Mouse (Mus musculus) MEL (cell line): ENCODE data around the gene Lmbr1. TPM values are rescaled to one million over a fixed set of nuclear protein-coding genes. Genes with fewer than 3 reads are reported as not detected.

Source experiments
- DNase-seq: peaks from one replicate; pipeline ENCODE4 v3.0.0; 2011; ENCODE audit warnings: low read depth, low spot score
- H3K27ac ChIP-seq: 2 replicates; pipeline ENCODE4 v1.5.1; 2012; ENCODE audit warnings: low read depth, mild to moderate bottlenecking, control low read depth, low read length, moderate library complexity; ENCODE audit not compliant: control insufficient read depth
- H3K27me3 ChIP-seq, 2 experiments: fragments of 150-350 bp in 1 of 2; sonication (generic) in 1 of 2; 2 replicates each; pipeline ENCODE4 v1.6.1; 2012; ENCODE audit warnings: low read length in 2 of 2, mild to moderate bottlenecking in 2 of 2, improper control_type of control experiment in 1 of 2, moderate library complexity in 1 of 2; ENCODE audit not compliant: insufficient read depth in 2 of 2, control insufficient read depth in 1 of 2
- H3K36me3 ChIP-seq, 2 experiments: 2 replicates each; pipeline ENCODE4 v1.6.1; 2012 to 2014; ENCODE audit warnings: low read length in 2 of 2, improper control_type of control experiment in 1 of 2, inconsistent platforms in 1 of 2, mild to moderate bottlenecking in 1 of 2; ENCODE audit not compliant: insufficient read depth in 2 of 2, control insufficient read depth in 1 of 2
- H3K4me1 ChIP-seq, 2 experiments: fragments of 150-350 bp in 1 of 2; sonication (generic) in 1 of 2; 2 replicates each; pipeline ENCODE4 v1.6.1; 2012; ENCODE audit warnings: low read length in 2 of 2, improper control_type of control experiment in 1 of 2, mild to moderate bottlenecking in 1 of 2; ENCODE audit not compliant: insufficient read depth in 2 of 2, control insufficient read depth in 1 of 2
- H3K4me3 ChIP-seq, 2 experiments: fragments of 150-350 bp in 1 of 2; sonication (generic) in 1 of 2; 2 replicates each; pipeline ENCODE4 v1.5.1; 2012; ENCODE audit warnings: low read depth in 2 of 2, low read length in 2 of 2, mild to moderate bottlenecking in 2 of 2, moderate library complexity in 2 of 2, control low read depth in 1 of 2, improper control_type of control experiment in 1 of 2; ENCODE audit not compliant: control insufficient read depth in 1 of 2, insufficient read depth in 1 of 2
- H3K79me2 ChIP-seq: 2 replicates; pipeline ENCODE4 v1.6.1; 2012; ENCODE audit warnings: mild to moderate bottlenecking, low read length, moderate library complexity; ENCODE audit not compliant: control insufficient read depth, poor library complexity, insufficient read depth
- H3K9ac ChIP-seq: 2 replicates; pipeline ENCODE4 v1.6.1; 2012; ENCODE audit warnings: low read depth, mild to moderate bottlenecking, control low read depth, low read length, moderate library complexity; ENCODE audit not compliant: control insufficient read depth, poor library complexity, severe bottlenecking
- H3K9me3 ChIP-seq: fragments of 150-350 bp; sonication (generic); replicated peaks from 2 replicates; pipeline ENCODE4 v1.6.1; 2012; ENCODE audit warnings: mild to moderate bottlenecking, low read length, improper control_type of control experiment, moderate library complexity; ENCODE audit not compliant: insufficient read depth
- BHLHE40 ChIP-seq: IDR thresholded peaks from 2 replicates; pipeline ENCODE4 v1.6.1; 2012; ENCODE audit warnings: low read depth, mild to moderate bottlenecking, inconsistent platforms, low read length, improper control_type of control experiment, borderline replicate concordance
- ELF1 ChIP-seq: IDR thresholded peaks from 2 replicates; pipeline ENCODE4 v1.6.1; 2014; ENCODE audit warnings: low read depth, mild to moderate bottlenecking, inconsistent platforms, low read length, improper control_type of control experiment, moderate library complexity
- ETS1 ChIP-seq: IDR thresholded peaks from 2 replicates; pipeline ENCODE4 v1.6.1; 2012; ENCODE audit warnings: low read depth, mild to moderate bottlenecking, inconsistent platforms, low read length, improper control_type of control experiment, moderate library complexity
- GABPA ChIP-seq: IDR thresholded peaks from 2 replicates; pipeline ENCODE4 v1.6.1; 2012; ENCODE audit warnings: low read depth, mild to moderate bottlenecking, inconsistent platforms, low read length, improper control_type of control experiment, moderate library complexity
- GATA1 ChIP-seq: IDR thresholded peaks from 2 replicates; pipeline ENCODE4 v1.6.1; 2011; ENCODE audit warnings: low read depth, low read length, improper control_type of control experiment
- KAT2A ChIP-seq: conservative IDR thresholded peaks from 2 replicates; pipeline ENCODE4 v1.6.1; 2012; ENCODE audit warnings: low read depth, low read length, improper control_type of control experiment, inconsistent platforms
- MAX ChIP-seq: IDR thresholded peaks from 2 replicates; pipeline ENCODE4 v1.6.1; 2011; ENCODE audit warnings: low read length, improper control_type of control experiment
- MAZ ChIP-seq: IDR thresholded peaks from 2 replicates; pipeline ENCODE4 v1.6.1; 2012; ENCODE audit warnings: low read depth, mild to moderate bottlenecking, inconsistent platforms, low read length, improper control_type of control experiment
- MYB ChIP-seq: IDR thresholded peaks from 2 replicates; pipeline ENCODE4 v1.6.1; 2011; ENCODE audit warnings: mild to moderate bottlenecking, low read depth, low read length, improper control_type of control experiment
- MYC ChIP-seq: IDR thresholded peaks from 2 replicates; pipeline ENCODE4 v1.6.1; 2011; ENCODE audit warnings: low read depth, mild to moderate bottlenecking, low read length, improper control_type of control experiment, moderate library complexity
- NELFE ChIP-seq: IDR thresholded peaks from 2 replicates; pipeline ENCODE4 v1.6.1; 2011; ENCODE audit warnings: low read depth, low read length, improper control_type of control experiment
- NRF1 ChIP-seq: IDR thresholded peaks from 2 replicates; pipeline ENCODE4 v1.6.1; 2014; ENCODE audit warnings: low read depth, mild to moderate bottlenecking, inconsistent platforms, low read length, improper control_type of control experiment, moderate library complexity; ENCODE audit not compliant: poor library complexity, insufficient read depth, severe bottlenecking
- POLR2A ChIP-seq, 2 experiments: IDR thresholded peaks; 2 replicates each; pipeline ENCODE4 v1.6.1; 2011 to 2012; ENCODE audit warnings: low read length in 2 of 2, mild to moderate bottlenecking in 2 of 2, control low read depth in 1 of 2, improper control_type of control experiment in 1 of 2, low read depth in 1 of 2, moderate library complexity in 1 of 2; ENCODE audit not compliant: control insufficient read depth in 1 of 2, insufficient read depth in 1 of 2, poor library complexity in 1 of 2
- POLR2AphosphoS2 ChIP-seq: IDR thresholded peaks from 2 replicates; pipeline ENCODE4 v1.6.1; 2011; ENCODE audit warnings: low read length, improper control_type of control experiment
- POLR2AphosphoS5 ChIP-seq: IDR thresholded peaks from 2 replicates; pipeline ENCODE4 v1.6.1; 2012; ENCODE audit warnings: low read depth, borderline replicate concordance, mild to moderate bottlenecking, inconsistent platforms, low read length, moderate library complexity, mixed read lengths
- RAD21 ChIP-seq: IDR thresholded peaks from 2 replicates; pipeline ENCODE4 v1.6.1; 2011; ENCODE audit warnings: mild to moderate bottlenecking, low read depth, low read length, improper control_type of control experiment
- RCOR1 ChIP-seq: IDR thresholded peaks from 2 replicates; pipeline ENCODE4 v1.6.1; 2012; ENCODE audit warnings: low read depth, mild to moderate bottlenecking, inconsistent platforms, low read length, improper control_type of control experiment
- SMC3 ChIP-seq: IDR thresholded peaks from 2 replicates; pipeline ENCODE4 v1.6.1; 2011; ENCODE audit warnings: low read depth, low read length, improper control_type of control experiment
- UBTF ChIP-seq: IDR thresholded peaks from 2 replicates; pipeline ENCODE4 v1.6.1; 2012; ENCODE audit warnings: low read depth, mild to moderate bottlenecking, inconsistent platforms, low read length, improper control_type of control experiment, moderate library complexity, borderline replicate concordance; ENCODE audit not compliant: insufficient read depth
- USF1 ChIP-seq: IDR thresholded peaks from 2 replicates; pipeline ENCODE4 v1.6.1; 2014; ENCODE audit warnings: low read depth, mild to moderate bottlenecking, inconsistent platforms, low read length, improper control_type of control experiment, moderate library complexity
- USF2 ChIP-seq, 2 experiments: IDR thresholded peaks; 2 replicates each; pipeline ENCODE4 v1.6.1; 2011 to 2012; ENCODE audit warnings: improper control_type of control experiment in 2 of 2, low read length in 2 of 2, borderline replicate concordance in 1 of 2, inconsistent platforms in 1 of 2, low read depth in 1 of 2, mild to moderate bottlenecking in 1 of 2; ENCODE audit not compliant: insufficient read depth in 1 of 2
- ZC3H11A ChIP-seq: IDR thresholded peaks from 2 replicates; pipeline ENCODE4 v1.6.1; 2012; ENCODE audit warnings: low read depth, mild to moderate bottlenecking, inconsistent platforms, low read length, improper control_type of control experiment
- ZKSCAN1 ChIP-seq: IDR thresholded peaks from 2 replicates; pipeline ENCODE4 v1.6.1; 2012; ENCODE audit warnings: low read depth, mild to moderate bottlenecking, inconsistent platforms, low read length, improper control_type of control experiment, moderate library complexity
- ZNF384 ChIP-seq: IDR thresholded peaks from 2 replicates; pipeline ENCODE4 v1.6.1; 2012; ENCODE audit warnings: low read depth, mild to moderate bottlenecking, inconsistent platforms, low read length, improper control_type of control experiment
- polyA plus RNA-seq, 2 experiments: library from polyadenylated mRNA; stranded (reverse) in 1 of 2; unstranded in 1 of 2; fragments of >175 nt in 1 of 2; fragments of >200 nt in 1 of 2; gene quantifications; 2 replicates each; pipeline versions ENCODE4 v1.2.1 to v1.2.4; 2012; ENCODE audit warnings: low replicate concordance in 2 of 2, low read depth in 1 of 2; ENCODE audit not compliant: insufficient read length in 2 of 2, insufficient read depth in 1 of 2, missing spikeins in 1 of 2
- total RNA-seq: library from RNA; depleted of rRNA; stranded (reverse); fragments of 300-350 nt; gene quantifications from 2 replicates; pipeline ENCODE4 v1.2.3, GENCODE M21; 2012

Gene Lmbr1
- total and polyA plus RNA-seq, 3 experiments = not detected

DNA sequence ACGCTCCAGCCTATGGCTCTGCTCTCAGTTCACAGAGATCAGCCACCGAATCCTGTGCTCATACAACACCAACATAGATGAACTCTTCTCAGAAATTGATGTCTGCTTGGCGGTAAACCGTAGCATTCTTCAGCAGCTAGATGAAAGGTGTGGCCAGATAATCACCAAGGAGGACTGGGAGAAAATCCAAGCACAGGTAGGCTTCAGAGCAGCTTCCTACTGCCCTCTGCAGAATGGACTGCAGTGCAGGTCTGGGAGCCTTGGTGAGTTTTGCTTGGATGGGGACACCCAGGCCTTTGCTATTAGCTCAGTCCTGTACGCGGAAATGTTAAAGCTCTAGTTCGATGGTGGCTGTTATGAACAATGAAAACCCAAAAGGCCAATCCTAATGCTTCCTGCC, 154.1 kb downstream of the Lmbr1 start:
- Histone ChIP-seq H3K27ac (no peak overlapping the region), H3K36me3 (no peaks in the 10 kb centered on the region)
- TF ChIP-seq POLR2AphosphoS5 (no peak), MYC (no peak), RAD21 (no peak), RCOR1 (no peak), UBTF (no peak), ZC3H11A (no peak), ZKSCAN1 (no peak), BHLHE40 (no peak), NELFE (no peak), POLR2A (IDR thresholded peaks at IDR 0.05; ENCODE audit: control insufficient read depth in 1 of 2, insufficient read depth in 1 of 2, low read depth in 1 of 2, low read length in 2 of 2, poor library complexity in 1 of 2) (no peak), MAX (no peak), MYB (no peak), USF1 (no peak), ZNF384 (no peak), NRF1 (no peak), ELF1 (no peak), USF2 (IDR thresholded peaks at IDR 0.05; ENCODE audit: borderline replicate concordance in 1 of 2, insufficient read depth in 1 of 2, low read depth in 1 of 2, low read length in 2 of 2) (no peak), POLR2AphosphoS2 (no peak)
- TF ChIP-seq, all 39 proteins: peak for 0
- Histone ChIP-seq H3K9me3 (no peaks in the 10 kb centered on the region), H3K27me3 (no peaks in the 10 kb centered on the region), H3K4me3 (no peak overlapping the region), H3K4me1 (no peaks in the 10 kb centered on the region), H3K9ac (no peak overlapping the region), H3K79me2 (no peaks in the 10 kb centered on the region)
- no peak for DNase-seq

DNA sequence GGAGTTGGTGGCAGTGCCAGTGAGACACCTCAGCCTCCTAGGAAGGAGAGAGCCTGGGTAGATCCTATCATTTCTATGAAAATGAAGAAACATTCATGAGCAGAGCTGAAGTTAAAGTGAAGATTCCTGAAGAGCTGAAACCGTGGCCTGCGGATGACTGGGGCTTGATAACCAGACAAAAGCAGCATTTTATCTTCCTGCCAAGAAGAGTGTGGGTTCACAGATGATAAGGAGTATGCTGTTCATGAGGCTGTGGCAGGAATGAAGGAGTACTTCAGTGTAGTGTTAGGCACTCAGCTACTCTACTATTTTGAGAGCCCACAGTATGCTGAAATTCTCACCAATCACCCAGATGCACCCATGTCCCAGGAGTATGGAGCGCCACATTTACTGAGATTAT, 160.2 kb downstream of the Lmbr1 start:
- no peaks in the 10 kb centered on the region for H3K4me1 ChIP-seq
- H3K27ac ChIP-seq = no peak overlapping the region
- no peaks in the 10 kb centered on the region for H3K9me3 ChIP-seq
- H3K27me3 ChIP-seq = no peaks in the 10 kb centered on the region
- no peaks in the 10 kb centered on the region for H3K79me2 ChIP-seq
- no peak for TF ChIP-seq ZKSCAN1
- TF ChIP-seq SMC3 = no peak
- no peak for TF ChIP-seq MAZ
- TF ChIP-seq USF2 (IDR thresholded peaks at IDR 0.05; ENCODE audit: borderline replicate concordance in 1 of 2, insufficient read depth in 1 of 2, low read depth in 1 of 2, low read length in 2 of 2) = no peak
- no peak for TF ChIP-seq KAT2A
- no peak for TF ChIP-seq ZC3H11A
- no peak for TF ChIP-seq GABPA
- no peak for TF ChIP-seq GATA1
- no peak for TF ChIP-seq MAX
- TF ChIP-seq POLR2A (IDR thresholded peaks at IDR 0.05; ENCODE audit: control insufficient read depth in 1 of 2, insufficient read depth in 1 of 2, low read depth in 1 of 2, low read length in 2 of 2, poor library complexity in 1 of 2) = no peak
- no peak for TF ChIP-seq ETS1
- no peak overlapping the region for H3K9ac ChIP-seq
- DNase-seq = no peak
- H3K36me3 ChIP-seq = no peaks in the 10 kb centered on the region
- no peak overlapping the region for H3K4me3 ChIP-seq
